Mouse (Mus musculus) ES-Bruce4 (cell line): Measurements from ENCODE around the gene Fut8. TPM values are rescaled to one million over a fixed set of nuclear protein-coding genes. Genes with fewer than 3 reads are reported as not detected.
A peak's percentile ranks its signal among the peaks of the same experiment; 100 is the strongest.

Experiments used
- H3K27ac ChIP-seq: 2 replicates; pipeline ENCODE4 v1.5.1; 2012; ENCODE audit warnings: low read length, inconsistent platforms; ENCODE audit not compliant: insufficient read depth
- H3K27me3 ChIP-seq: 2 replicates; pipeline ENCODE4 v1.6.1; 2012; ENCODE audit warnings: mild to moderate bottlenecking, low read length, inconsistent platforms; ENCODE audit not compliant: control insufficient read depth, poor library complexity, insufficient read depth, severe bottlenecking
- H3K36me3 ChIP-seq: 2 replicates; pipeline ENCODE4 v1.6.1; 2012; ENCODE audit warnings: inconsistent platforms, mild to moderate bottlenecking, low read length, moderate library complexity; ENCODE audit not compliant: control insufficient read depth, poor library complexity, insufficient read depth, severe bottlenecking
- H3K4me1 ChIP-seq: one replicate; pipeline ENCODE4 v1.8.1; 2011; ENCODE audit warnings: low read length; ENCODE audit not compliant: control insufficient read depth, insufficient read depth
- H3K4me3 ChIP-seq: 2 replicates; pipeline ENCODE4 v1.5.1; 2011; ENCODE audit warnings: low read depth, mild to moderate bottlenecking, low read length
- H3K9ac ChIP-seq: 2 replicates; pipeline ENCODE4 v1.6.1; 2012; ENCODE audit warnings: low read depth, mild to moderate bottlenecking, inconsistent platforms; ENCODE audit not compliant: poor library complexity, severe bottlenecking
- H3K9me3 ChIP-seq: replicated peaks from 2 replicates; pipeline ENCODE4 v1.6.1; 2012; ENCODE audit warnings: mild to moderate bottlenecking, low read length, inconsistent platforms; ENCODE audit not compliant: control insufficient read depth, poor library complexity, insufficient read depth, severe bottlenecking
- CTCF ChIP-seq: IDR thresholded peaks from one replicate; pipeline ENCODE4 v1.8.1; 2011; ENCODE audit warnings: low read depth, low read length
- EP300 ChIP-seq: IDR thresholded peaks from 2 replicates; pipeline ENCODE4 v1.6.1; 2011; ENCODE audit warnings: low read depth, low read length; ENCODE audit not compliant: insufficient read depth
- POLR2A ChIP-seq: IDR thresholded peaks from one replicate; pipeline ENCODE4 v1.8.1; 2011; ENCODE audit warnings: low read length; ENCODE audit not compliant: insufficient read depth
- polyA plus RNA-seq: library from polyadenylated mRNA; stranded (reverse); fragments of >200 nt; gene quantifications from 2 replicates; pipeline ENCODE4 v1.2.4, GENCODE M21; 2011; ENCODE audit warnings: low read depth; ENCODE audit not compliant: missing spikeins, insufficient read depth, insufficient read length

Gene Fut8
- 18.1 and 19.3 TPM in 2 replicates for polyA plus RNA-seq

DNA sequence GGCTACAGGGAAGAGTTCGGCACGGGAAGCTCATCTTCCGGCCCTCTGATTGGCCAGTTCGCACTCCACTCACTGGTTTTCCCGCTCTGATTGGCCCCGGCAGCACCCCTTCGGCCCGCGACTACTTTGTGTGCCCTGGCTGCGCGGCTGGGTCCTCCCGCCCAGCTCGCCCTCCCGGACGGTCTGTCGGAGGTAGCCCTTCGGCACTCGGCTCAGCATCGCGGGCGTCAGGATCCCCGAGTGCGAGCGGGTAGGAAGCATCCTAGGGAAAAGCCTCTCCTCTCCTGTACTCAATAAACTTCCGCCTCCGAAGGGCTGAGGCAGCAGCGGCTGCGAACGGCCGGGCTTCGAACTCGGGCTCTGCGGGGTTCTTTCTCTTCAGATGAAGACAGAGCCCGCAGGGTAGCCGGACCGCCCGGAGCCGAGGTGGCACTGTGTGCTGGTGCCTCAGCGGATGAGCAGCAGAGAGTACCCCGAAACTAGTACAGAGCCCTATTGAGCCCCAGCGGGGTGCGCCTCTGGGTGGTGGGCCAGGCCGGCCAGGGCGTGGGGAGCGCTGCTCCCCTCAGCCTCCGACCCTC lies at the start of gene Fut8:
Gene Fut8, plus strand, starts transcription at position 176 of the 581 bp plus-strand sequence.
- H3K4me1 ChIP-seq: no peaks in the 10 kb centered on the region
- no peaks in the 10 kb centered on the region for H3K27me3 ChIP-seq
- peak within 1 kb of the TSS; percentile 95 for H3K4me3 ChIP-seq
- peak; percentile 22 for TF ChIP-seq POLR2A
- no peak for TF ChIP-seq EP300
- H3K27ac ChIP-seq: peak within 1 kb of the TSS; percentile 22; the same call in 1 of the 2 replicates
- H3K9me3 ChIP-seq: no peaks in the 10 kb centered on the region
- H3K36me3 ChIP-seq: no peaks in the 10 kb centered on the region
- H3K9ac ChIP-seq: peak within 1 kb of the TSS; percentile 96

DNA sequence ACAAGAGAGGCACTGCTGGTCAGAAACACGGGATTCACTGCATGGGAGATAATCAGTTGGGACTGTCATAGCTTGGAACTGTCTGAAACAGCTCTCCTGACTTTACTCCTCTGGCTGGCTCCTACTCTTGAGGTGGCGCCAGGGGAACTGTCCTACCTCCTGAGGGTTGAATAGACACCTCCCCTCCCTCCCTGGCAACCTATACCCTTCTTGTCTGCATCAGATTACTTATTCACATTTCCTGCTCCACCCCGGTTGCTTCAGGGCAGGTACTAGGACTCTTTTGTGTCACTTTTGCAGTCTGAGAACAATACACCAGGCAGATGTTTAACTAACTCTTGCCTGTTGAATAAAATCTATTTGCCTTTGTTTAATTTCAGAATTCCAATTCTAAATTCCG lies 48.8 kb upstream of the Fut8 start:
- Histone ChIP-seq H3K9ac (no peak overlapping the region), H3K4me1 (peaks cover 8% of the 10 kb centered on the region), H3K4me3 (no peak overlapping the region), H3K36me3 (no peaks in the 10 kb centered on the region), H3K27me3 (no peaks in the 10 kb centered on the region), H3K27ac (peak overlapping the region; percentile 71), H3K9me3 (no peaks in the 10 kb centered on the region)
- TF ChIP-seq CTCF (no peak), EP300 (0 out of 2 replicates have a peak, but pooled peaks have one; percentile 52)

DNA sequence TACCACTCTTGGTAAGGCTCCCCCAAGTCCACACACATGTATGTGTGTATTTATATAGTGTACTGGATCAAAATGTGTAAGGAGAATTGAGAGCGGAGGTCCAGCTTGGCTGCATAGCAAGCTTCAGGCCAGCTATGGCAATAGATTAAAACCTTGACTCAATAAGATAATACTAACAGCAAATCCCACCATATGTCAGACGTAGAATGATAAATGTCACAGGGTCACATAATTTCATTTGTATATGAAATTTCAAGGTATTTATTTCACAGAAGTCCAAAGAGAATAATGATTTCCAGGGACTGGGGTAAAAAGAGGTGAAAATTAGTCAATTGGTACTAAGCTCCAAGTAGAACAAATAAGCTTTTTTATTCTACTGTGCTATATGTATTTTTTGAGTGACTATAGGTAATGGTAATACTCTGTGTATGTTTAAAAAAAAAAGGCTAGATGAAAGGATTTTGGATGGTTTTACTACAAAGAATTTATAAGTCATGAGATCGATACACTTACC lies 47.9 kb upstream of the Fut8 start:
- Histone ChIP-seq H3K27ac (no peak overlapping the region), H3K9ac (no peak overlapping the region), H3K36me3 (no peaks in the 10 kb centered on the region), H3K4me1 (peaks cover 8% of the 10 kb centered on the region), H3K9me3 (no peaks in the 10 kb centered on the region), H3K27me3 (no peaks in the 10 kb centered on the region), H3K4me3 (no peak overlapping the region)
- TF ChIP-seq POLR2A (no peak), CTCF (no peak), EP300 (no peak)

DNA sequence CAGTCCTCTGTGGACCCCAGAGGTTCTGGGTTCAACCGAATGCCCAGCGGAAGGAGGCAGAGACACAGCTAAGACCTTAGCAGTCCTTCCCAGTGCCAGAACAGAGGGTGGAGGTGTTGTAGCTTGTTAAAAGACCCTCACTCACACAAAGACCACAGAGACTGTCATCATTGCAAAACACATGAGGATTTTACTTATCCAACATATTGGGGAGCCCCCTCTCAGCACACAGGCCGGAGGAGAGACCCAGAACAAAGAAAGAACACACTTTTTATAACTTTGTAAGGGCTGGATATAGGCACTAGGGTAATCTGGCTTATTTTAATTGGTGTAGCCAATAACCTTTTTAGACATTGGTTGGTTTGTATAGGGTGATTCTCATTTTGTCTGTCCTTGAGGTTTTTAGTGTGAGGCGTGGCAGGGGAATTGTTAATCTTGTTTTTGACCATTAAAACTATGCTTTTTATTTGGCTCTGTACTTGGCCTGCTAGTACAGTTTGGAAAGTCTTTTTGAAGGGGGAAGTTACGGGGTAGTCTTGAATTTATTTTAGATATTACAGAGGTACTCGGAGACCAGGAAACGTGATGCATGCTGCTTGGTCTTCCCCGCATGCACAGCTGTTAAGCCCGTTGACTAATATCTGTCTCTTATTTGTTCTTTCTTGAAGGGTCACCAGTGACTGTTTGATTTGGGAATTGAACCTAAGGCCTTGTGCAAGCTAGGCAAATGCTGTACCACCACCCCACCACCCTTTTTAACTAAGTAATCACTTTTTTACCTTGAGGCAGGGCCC lies 46.2 kb upstream of the Fut8 start:
- TF ChIP-seq CTCF (no peak), POLR2A (no peak), EP300 (no peak)
- Histone ChIP-seq H3K36me3 (no peaks in the 10 kb centered on the region), H3K27me3 (no peaks in the 10 kb centered on the region), H3K4me3 (no peak overlapping the region), H3K27ac (no peak overlapping the region), H3K9me3 (peaks cover 4% of the 10 kb centered on the region; the same call in 1 of the 2 replicates), H3K4me1 (peaks cover 8% of the 10 kb centered on the region), H3K9ac (no peak overlapping the region)

DNA sequence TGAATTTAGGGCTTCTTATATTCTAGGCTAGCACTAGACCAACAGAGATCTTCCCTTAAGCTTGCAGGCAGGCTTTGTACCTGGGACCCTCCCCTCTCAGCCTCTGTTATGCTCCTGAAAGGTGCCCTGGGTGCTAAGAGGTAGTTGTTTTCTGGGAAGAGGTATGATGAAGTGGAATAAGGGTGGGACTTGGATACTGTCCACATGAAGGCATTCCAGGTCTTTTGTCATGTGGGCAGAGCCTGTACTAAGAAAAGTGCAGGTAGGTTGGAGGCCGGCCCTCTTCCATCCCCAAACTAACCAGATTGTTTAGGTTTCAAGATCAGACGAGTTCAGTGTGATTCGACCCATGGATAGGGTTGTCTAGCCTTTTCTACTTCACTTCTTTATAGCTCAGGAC lies 45.2 kb upstream of the Fut8 start:
- TF ChIP-seq CTCF (no peak), POLR2A (no peak), EP300 (no peak)
- no peaks in the 10 kb centered on the region for H3K36me3 ChIP-seq
- H3K9ac ChIP-seq: no peak overlapping the region
- no peaks in the 10 kb centered on the region for H3K27me3 ChIP-seq
- H3K4me1 ChIP-seq: peaks cover 9% of the 10 kb centered on the region
- H3K4me3 ChIP-seq: no peak overlapping the region
- H3K27ac ChIP-seq: no peak overlapping the region
- peaks cover 4% of the 10 kb centered on the region; the same call in 1 of the 2 replicates for H3K9me3 ChIP-seq
